Mouse (Mus musculus): Measurements from ENCODE around the gene Pik3r5. TPM values are rescaled to one million over a fixed set of nuclear protein-coding genes. Genes with fewer than 3 reads are reported as not detected.

The Pik3r5 gene
- polyA plus RNA-seq, 1 experiment from 2014 or later = 0.83 TPM

- no peaks in the 10 kb centered on the region for H3K36me3 ChIP-seq (replicated peaks)
- H3K4me3 ChIP-seq = no peak overlapping the region
- no peak overlapping the region for H3K27ac ChIP-seq
- no peaks in the 10 kb centered on the region for H3K27me3 ChIP-seq (ENCODE audit: poor library complexity, severe bottlenecking)
- WGBS = 84% methylated on average over 9 of the region's 9 CpGs
- H3K4me1 ChIP-seq = no peaks in the 10 kb centered on the region
- no peaks in the 10 kb centered on the region for H3K9me3 ChIP-seq
- no peak for DNase-seq (ENCODE audit: extremely low spot score, low spot score)
These were observed 8.2 kb downstream of the Pik3r5 start for GRCm38 (mm10) chr11:68440100-68440499.

DNA sequence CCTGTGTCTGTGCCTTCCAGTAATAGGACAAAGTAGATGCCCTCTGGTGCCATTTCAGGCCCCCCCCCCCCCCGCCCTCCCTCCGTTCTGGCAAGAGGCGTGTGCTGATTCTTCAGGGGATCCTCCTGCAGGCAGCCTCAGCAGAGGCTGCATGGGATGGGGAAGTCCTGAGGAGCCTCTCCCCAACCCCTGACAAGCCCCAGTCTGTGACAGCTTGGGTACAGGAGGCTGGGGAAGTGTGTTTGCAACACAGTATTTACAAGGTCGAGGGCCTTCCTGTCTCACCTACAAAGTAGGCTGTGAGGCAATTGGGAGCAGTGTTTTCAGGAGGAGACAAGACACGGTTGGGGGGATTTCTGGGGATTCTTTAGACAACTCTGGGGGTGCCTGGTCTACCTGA is 9.0 kb downstream of the Pik3r5 start:
- Histone ChIP-seq H3K4me3 (no peak overlapping the region), H3K4me1 (no peaks in the 10 kb centered on the region)
- 70% methylated on average over 5 of the region's 5 CpGs for WGBS

DNA sequence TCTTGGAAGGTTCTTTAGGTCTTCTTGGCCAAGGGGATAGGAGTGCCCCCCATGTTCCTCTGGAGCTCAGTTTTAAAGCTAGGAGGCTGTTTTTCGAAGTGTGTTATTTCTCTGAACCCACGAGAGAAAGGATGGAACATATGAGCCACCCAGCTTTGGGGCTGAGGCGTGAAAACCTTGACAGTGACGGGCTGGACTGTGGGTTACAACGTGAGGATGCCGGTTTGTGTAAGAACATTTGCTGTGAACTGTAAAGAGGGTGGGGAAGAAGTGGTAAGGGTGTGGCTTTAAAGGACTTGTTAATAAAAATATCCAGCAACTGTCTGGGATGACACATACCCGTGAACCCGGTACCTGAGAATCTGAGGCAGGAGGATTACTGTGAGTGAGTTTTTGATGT is 10.4 kb downstream of the Pik3r5 start:
- 91% methylated on average over 8 of the region's 8 CpGs for WGBS
- Histone ChIP-seq H3K9me3 (no peaks in the 10 kb centered on the region), H3K27ac (no peak overlapping the region), H3K4me3 (no peak overlapping the region), H3K4me1 (no peaks in the 10 kb centered on the region), H3K36me3 (replicated peaks) (no peaks in the 10 kb centered on the region), H3K27me3 (ENCODE audit: poor library complexity, severe bottlenecking) (no peaks in the 10 kb centered on the region)
- no peak for DNase-seq (ENCODE audit: extremely low spot score, low spot score)

More for the DNA sequence above, 9.0 kb downstream of the Pik3r5 start:
- no peaks in the 10 kb centered on the region for H3K36me3 ChIP-seq (replicated peaks)
- no peak overlapping the region for H3K27ac ChIP-seq
- no peaks in the 10 kb centered on the region for H3K9me3 ChIP-seq
- no peaks in the 10 kb centered on the region for H3K27me3 ChIP-seq (ENCODE audit: poor library complexity, severe bottlenecking)
- no peak for DNase-seq (ENCODE audit: extremely low spot score, low spot score)

- no peak for DNase-seq (ENCODE audit: extremely low spot score, low spot score)
- Histone ChIP-seq H3K9me3 (no peaks in the 10 kb centered on the region), H3K4me3 (no peak overlapping the region), H3K27ac (no peak overlapping the region), H3K27me3 (ENCODE audit: poor library complexity, severe bottlenecking) (no peaks in the 10 kb centered on the region), H3K4me1 (no peaks in the 10 kb centered on the region), H3K36me3 (replicated peaks) (no peaks in the 10 kb centered on the region)
- 86% methylated on average over 12 of the region's 12 CpGs for WGBS
These were observed 11.2 kb downstream of the Pik3r5 start for GRCm38 (mm10) chr11:68442983-68443638.

- no peak overlapping the region for H3K27ac ChIP-seq
- 92% methylated on average over 4 of the region's 4 CpGs for WGBS
These were observed 14.0 kb downstream of the Pik3r5 start for GRCm38 (mm10) chr11:68445901-68446300.

DNA sequence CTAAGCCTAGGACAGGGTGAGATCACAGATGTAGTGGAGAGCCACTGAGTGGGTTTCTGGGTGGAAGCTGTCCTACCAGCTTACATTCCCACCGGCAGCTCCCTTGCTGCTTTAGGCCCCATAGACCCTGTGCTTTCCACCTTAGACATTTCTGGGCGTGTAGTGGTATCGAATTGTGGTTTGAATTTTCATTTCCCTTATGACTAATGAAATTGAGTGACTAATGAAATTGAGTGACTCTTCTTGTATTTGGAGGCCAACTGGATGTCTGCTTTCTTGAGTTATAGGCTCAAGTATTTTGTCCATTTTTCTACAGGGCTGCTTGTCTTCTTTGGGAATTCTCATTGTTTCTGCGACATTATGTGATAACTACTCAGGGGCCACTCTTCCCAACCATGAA is 14.6 kb downstream of the Pik3r5 start:
- no peak for DNase-seq (ENCODE audit: extremely low spot score, low spot score)
- Histone ChIP-seq H3K4me3 (no peak overlapping the region), H3K27ac (no peak overlapping the region), H3K27me3 (ENCODE audit: poor library complexity, severe bottlenecking) (no peaks in the 10 kb centered on the region), H3K4me1 (peaks cover 14% of the 10 kb centered on the region), H3K9me3 (no peaks in the 10 kb centered on the region), H3K36me3 (replicated peaks) (no peaks in the 10 kb centered on the region)
- WGBS = 92% methylated on average over 4 of the region's 4 CpGs

More at GRCm38 (mm10) chr11:68445901-68446300, 14.0 kb downstream of the Pik3r5 start:
- H3K36me3 ChIP-seq (replicated peaks) = no peaks in the 10 kb centered on the region
- peaks cover 7% of the 10 kb centered on the region for H3K4me1 ChIP-seq
- no peaks in the 10 kb centered on the region for H3K9me3 ChIP-seq
- H3K4me3 ChIP-seq = no peak overlapping the region
- no peaks in the 10 kb centered on the region for H3K27me3 ChIP-seq (ENCODE audit: poor library complexity, severe bottlenecking)
- DNase-seq (ENCODE audit: extremely low spot score, low spot score) = no peak

DNA sequence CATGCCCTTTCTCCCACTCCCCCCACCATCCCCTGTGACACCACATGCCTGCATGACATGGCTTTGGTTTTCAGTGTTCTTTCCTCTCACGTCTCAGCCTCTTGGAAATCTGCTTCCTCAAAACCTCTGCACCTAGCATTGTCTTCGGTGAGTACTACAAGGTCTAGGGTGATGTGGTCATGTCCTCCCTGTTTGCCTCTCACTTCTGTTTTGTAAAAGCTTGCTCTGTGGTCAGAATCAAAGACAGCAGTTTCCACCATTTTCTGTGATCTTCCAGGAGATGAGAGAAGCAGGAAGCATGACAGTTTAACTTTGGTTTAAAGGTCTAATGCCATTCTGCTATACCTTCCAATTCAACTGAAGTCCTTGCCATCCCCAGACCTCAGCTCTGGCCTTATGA is 15.3 kb downstream of the Pik3r5 start:
- Histone ChIP-seq H3K27ac (no peak overlapping the region), H3K4me3 (no peak overlapping the region), H3K9me3 (no peaks in the 10 kb centered on the region), H3K27me3 (ENCODE audit: poor library complexity, severe bottlenecking) (no peaks in the 10 kb centered on the region), H3K4me1 (peaks cover 19% of the 10 kb centered on the region), H3K36me3 (replicated peaks) (no peaks in the 10 kb centered on the region)
- DNase-seq (ENCODE audit: extremely low spot score, low spot score) = no peak
- 85% methylated on average over 2 of the region's 2 CpGs for whole genome bisulfite sequencing

GRCm38 (mm10) chr11:68448356-68448755 is 16.4 kb downstream of the Pik3r5 start:
- H3K27ac ChIP-seq = no peak overlapping the region
- peaks cover 21% of the 10 kb centered on the region for H3K4me1 ChIP-seq
- H3K4me3 ChIP-seq = no peak overlapping the region
- no peaks in the 10 kb centered on the region for H3K36me3 ChIP-seq (replicated peaks)
- 92% methylated on average over 7 of the region's 7 CpGs for WGBS
- no peaks in the 10 kb centered on the region for H3K9me3 ChIP-seq
- DNase-seq (ENCODE audit: extremely low spot score, low spot score) = no peak
- no peaks in the 10 kb centered on the region for H3K27me3 ChIP-seq (ENCODE audit: poor library complexity, severe bottlenecking)

GRCm38 (mm10) chr11:68451282-68451735 is 19.4 kb downstream of the Pik3r5 start:
- H3K9me3 ChIP-seq = no peaks in the 10 kb centered on the region
- no peak overlapping the region for H3K4me3 ChIP-seq
- WGBS = 74% methylated on average over 10 of the region's 10 CpGs
- peaks cover 21% of the 10 kb centered on the region for H3K4me1 ChIP-seq
- H3K36me3 ChIP-seq (replicated peaks) = no peaks in the 10 kb centered on the region
- H3K27me3 ChIP-seq (ENCODE audit: poor library complexity, severe bottlenecking) = no peaks in the 10 kb centered on the region
- DNase-seq (ENCODE audit: extremely low spot score, low spot score) = no peak
- no peak overlapping the region for H3K27ac ChIP-seq

- 75% methylated on average over 5 of the region's 5 CpGs for WGBS
These were observed 20.0 kb downstream of the Pik3r5 start for GRCm38 (mm10) chr11:68451747-68452405.

GRCm38 (mm10) chr11:68452740-68453139 is 20.8 kb downstream of the Pik3r5 start:
- Histone ChIP-seq H3K36me3 (replicated peaks) (no peaks in the 10 kb centered on the region), H3K27ac (no peak overlapping the region), H3K4me1 (peaks cover 21% of the 10 kb centered on the region), H3K27me3 (ENCODE audit: poor library complexity, severe bottlenecking) (no peaks in the 10 kb centered on the region), H3K9me3 (no peaks in the 10 kb centered on the region), H3K4me3 (no peak overlapping the region)
- DNase-seq (ENCODE audit: extremely low spot score, low spot score) = no peak
- WGBS = 94% methylated on average over 8 of the region's 8 CpGs

More at GRCm38 (mm10) chr11:68451747-68452405, 20.0 kb downstream of the Pik3r5 start:
- no peak overlapping the region for H3K27ac ChIP-seq
- no peaks in the 10 kb centered on the region for H3K9me3 ChIP-seq
- DNase-seq (ENCODE audit: extremely low spot score, low spot score) = no peak
- H3K36me3 ChIP-seq (replicated peaks) = no peaks in the 10 kb centered on the region
- H3K27me3 ChIP-seq (ENCODE audit: poor library complexity, severe bottlenecking) = no peaks in the 10 kb centered on the region
- no peak overlapping the region for H3K4me3 ChIP-seq
- H3K4me1 ChIP-seq = peaks cover 21% of the 10 kb centered on the region

DNA sequence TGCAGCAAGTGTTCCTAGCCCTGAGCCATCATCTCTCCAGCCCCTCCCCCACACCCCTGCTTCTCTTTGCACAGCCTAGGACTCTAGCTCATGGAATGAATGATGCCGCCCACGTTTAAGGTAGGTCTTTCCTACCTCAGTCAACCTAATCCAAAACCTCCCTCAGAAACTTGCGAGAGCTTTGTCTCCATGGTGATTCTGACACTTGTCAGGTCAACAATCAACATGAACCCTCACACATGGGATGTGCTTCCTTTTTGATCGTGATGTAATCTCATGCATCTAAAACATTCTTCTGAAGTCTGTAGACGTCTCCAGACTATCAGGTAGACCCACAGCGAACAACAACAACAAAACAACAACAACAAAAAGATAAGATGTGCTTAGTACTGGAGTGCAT is 21.4 kb downstream of the Pik3r5 start:
- Histone ChIP-seq H3K9me3 (no peaks in the 10 kb centered on the region), H3K4me3 (no peak overlapping the region), H3K36me3 (replicated peaks) (no peaks in the 10 kb centered on the region), H3K27ac (no peak overlapping the region), H3K27me3 (ENCODE audit: poor library complexity, severe bottlenecking) (no peaks in the 10 kb centered on the region), H3K4me1 (peaks cover 21% of the 10 kb centered on the region)
- 84% methylated on average over 6 of the region's 6 CpGs for WGBS
- DNase-seq (ENCODE audit: extremely low spot score, low spot score) = no peak

DNA sequence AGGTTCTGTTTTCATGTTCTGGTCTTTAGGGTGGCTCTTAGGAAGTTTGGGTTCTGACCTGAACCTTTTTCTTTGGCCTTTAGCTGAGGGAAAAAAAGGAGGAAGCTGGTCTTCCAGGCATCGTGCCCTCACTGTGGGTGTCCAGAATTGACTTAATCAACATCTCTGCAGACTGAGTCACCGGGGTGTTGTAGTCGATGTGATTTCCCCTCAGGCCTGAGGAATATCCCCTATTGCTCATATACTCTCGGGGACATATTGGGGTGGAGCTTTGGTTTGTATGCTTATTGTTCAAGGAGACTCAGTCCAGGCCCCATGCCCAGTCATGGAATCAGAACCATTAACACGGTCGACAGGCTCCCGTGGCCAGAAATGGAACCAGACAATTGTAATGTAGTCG is 26.2 kb downstream of the Pik3r5 start:
- 81% methylated on average over 8 of the region's 8 CpGs for WGBS
- no peak overlapping the region for H3K27ac ChIP-seq
- H3K27me3 ChIP-seq (ENCODE audit: poor library complexity, severe bottlenecking) = no peaks in the 10 kb centered on the region
- no peaks in the 10 kb centered on the region for H3K4me1 ChIP-seq
- DNase-seq (ENCODE audit: extremely low spot score, low spot score) = no peak
- no peak overlapping the region for H3K4me3 ChIP-seq
- H3K9me3 ChIP-seq = no peaks in the 10 kb centered on the region
- no peaks in the 10 kb centered on the region for H3K36me3 ChIP-seq (replicated peaks)
